Mouse (Mus musculus): ENCODE measurements around the gene Gm9803. TPM values are rescaled to one million over a fixed set of nuclear protein-coding genes. Genes with fewer than 3 reads are reported as not detected.

Gene Gm9803
- polyA plus RNA-seq, 1 experiment = 22.2 TPM

GRCm38 (mm10) chr10:43541153-43541544, 17.3 kb downstream of the Gm9803 start:
- no peaks in the 10 kb centered on the region for H3K27me3 ChIP-seq (ENCODE audit: control insufficient read depth, insufficient read depth, low read length)
- no peak overlapping the region for H3K4me3 ChIP-seq (ENCODE audit: extremely low read depth, insufficient read depth, insufficient read length)
- DNase-seq (ENCODE audit: low read depth in 1 of 2, low spot score in 2 of 2) = no peak
- no peaks in the 10 kb centered on the region; the same call in 1 of the 2 replicates for H3K4me1 ChIP-seq (ENCODE audit: control insufficient read depth, insufficient read depth, insufficient read length)
- no peaks in the 10 kb centered on the region for H3K36me3 ChIP-seq (ENCODE audit: control insufficient read depth, insufficient read depth, low read length)
- TF ChIP-seq POLR2A (IDR thresholded peaks at IDR 0.05; ENCODE audit: low read depth, low read length) (no peak), CTCF (IDR thresholded peaks at IDR 0.05; ENCODE audit: extremely low read depth, insufficient read depth, insufficient read length, insufficient replicate concordance) (no peak)
- no peak overlapping the region for H3K27ac ChIP-seq (ENCODE audit: insufficient read depth, low read length)
- WGBS = 41% methylated on average over 7 of the region's 8 CpGs

GRCm38 (mm10) chr10:43549411-43549810, 25.5 kb downstream of the Gm9803 start:
- TF ChIP-seq POLR2A (IDR thresholded peaks at IDR 0.05; ENCODE audit: low read depth, low read length) (no peak), CTCF (IDR thresholded peaks at IDR 0.05; ENCODE audit: extremely low read depth, insufficient read depth, insufficient read length, insufficient replicate concordance) (no peak)
- Histone ChIP-seq H3K4me1 (ENCODE audit: control insufficient read depth, insufficient read depth, insufficient read length) (no peaks in the 10 kb centered on the region), H3K27ac (ENCODE audit: insufficient read depth, low read length) (no peak overlapping the region), H3K4me3 (ENCODE audit: extremely low read depth, insufficient read depth, insufficient read length) (no peak overlapping the region), H3K36me3 (ENCODE audit: control insufficient read depth, insufficient read depth, low read length) (no peaks in the 10 kb centered on the region), H3K27me3 (ENCODE audit: control insufficient read depth, insufficient read depth, low read length) (no peaks in the 10 kb centered on the region)
- 74% methylated on average over 5 of the region's 5 CpGs for WGBS
- no peak for DNase-seq (ENCODE audit: low read depth in 1 of 2, low spot score in 2 of 2)

- TF ChIP-seq CTCF (IDR thresholded peaks at IDR 0.05; ENCODE audit: extremely low read depth, insufficient read depth, insufficient read length, insufficient replicate concordance) (no peak), POLR2A (IDR thresholded peaks at IDR 0.05; ENCODE audit: low read depth, low read length) (no peak)
- no peaks in the 10 kb centered on the region for H3K4me1 ChIP-seq (ENCODE audit: control insufficient read depth, insufficient read depth, insufficient read length)
- WGBS = 74% methylated on average over 3 of the region's 3 CpGs
- H3K4me3 ChIP-seq (ENCODE audit: extremely low read depth, insufficient read depth, insufficient read length) = no peak overlapping the region
- H3K36me3 ChIP-seq (ENCODE audit: control insufficient read depth, insufficient read depth, low read length) = no peaks in the 10 kb centered on the region
- no peak overlapping the region for H3K27ac ChIP-seq (ENCODE audit: insufficient read depth, low read length)
- no peaks in the 10 kb centered on the region for H3K27me3 ChIP-seq (ENCODE audit: control insufficient read depth, insufficient read depth, low read length)
- no peak for DNase-seq (ENCODE audit: low read depth in 1 of 2, low spot score in 2 of 2)
Observed at GRCm38 (mm10) chr10:43550923-43551322, 27.0 kb downstream of the Gm9803 start.

- H3K4me1 ChIP-seq (ENCODE audit: control insufficient read depth, insufficient read depth, insufficient read length) = no peaks in the 10 kb centered on the region
- no peak for DNase-seq (ENCODE audit: low read depth in 1 of 2, low spot score in 2 of 2)
- no peaks in the 10 kb centered on the region for H3K36me3 ChIP-seq (ENCODE audit: control insufficient read depth, insufficient read depth, low read length)
- no peak overlapping the region for H3K4me3 ChIP-seq (ENCODE audit: extremely low read depth, insufficient read depth, insufficient read length)
- TF ChIP-seq POLR2A (IDR thresholded peaks at IDR 0.05; ENCODE audit: low read depth, low read length) = no peak
- TF ChIP-seq CTCF (IDR thresholded peaks at IDR 0.05; ENCODE audit: extremely low read depth, insufficient read depth, insufficient read length, insufficient replicate concordance) = no peak
- 75% methylated on average over 3 of the region's 3 CpGs for WGBS
- H3K27ac ChIP-seq (ENCODE audit: insufficient read depth, low read length) = no peak overlapping the region
- no peaks in the 10 kb centered on the region for H3K27me3 ChIP-seq (ENCODE audit: control insufficient read depth, insufficient read depth, low read length)
Observed at GRCm38 (mm10) chr10:43551388-43551787, 27.5 kb downstream of the Gm9803 start.

- no peak for DNase-seq (ENCODE audit: low read depth in 1 of 2, low spot score in 2 of 2)
- 69% methylated on average over 5 of the region's 5 CpGs for WGBS
Observed at GRCm38 (mm10) chr10:43557630-43558165, 33.8 kb downstream of the Gm9803 start.

GRCm38 (mm10) chr10:43559313-43559712, 35.4 kb downstream of the Gm9803 start:
- Histone ChIP-seq H3K27ac (ENCODE audit: insufficient read depth, low read length) (no peak overlapping the region), H3K4me1 (ENCODE audit: control insufficient read depth, insufficient read depth, insufficient read length) (peaks cover 6% of the 10 kb centered on the region; the same call in 1 of the 2 replicates), H3K36me3 (ENCODE audit: control insufficient read depth, insufficient read depth, low read length) (no peaks in the 10 kb centered on the region), H3K27me3 (ENCODE audit: control insufficient read depth, insufficient read depth, low read length) (no peaks in the 10 kb centered on the region), H3K4me3 (ENCODE audit: extremely low read depth, insufficient read depth, insufficient read length) (no peak overlapping the region)
- no peak for DNase-seq (ENCODE audit: low read depth in 1 of 2, low spot score in 2 of 2)
- TF ChIP-seq POLR2A (IDR thresholded peaks at IDR 0.05; ENCODE audit: low read depth, low read length) = no peak
- TF ChIP-seq CTCF (IDR thresholded peaks at IDR 0.05; ENCODE audit: extremely low read depth, insufficient read depth, insufficient read length, insufficient replicate concordance) = no peak
- 88% methylated on average over 11 of the region's 11 CpGs for WGBS

More at GRCm38 (mm10) chr10:43557630-43558165, 33.8 kb downstream of the Gm9803 start:
- Histone ChIP-seq H3K27me3 (ENCODE audit: control insufficient read depth, insufficient read depth, low read length) (no peaks in the 10 kb centered on the region), H3K27ac (ENCODE audit: insufficient read depth, low read length) (no peak overlapping the region), H3K36me3 (ENCODE audit: control insufficient read depth, insufficient read depth, low read length) (no peaks in the 10 kb centered on the region), H3K4me1 (ENCODE audit: control insufficient read depth, insufficient read depth, insufficient read length) (peaks cover 6% of the 10 kb centered on the region; the same call in 1 of the 2 replicates), H3K4me3 (ENCODE audit: extremely low read depth, insufficient read depth, insufficient read length) (no peak overlapping the region)
- no peak for TF ChIP-seq POLR2A (IDR thresholded peaks at IDR 0.05; ENCODE audit: low read depth, low read length)
- TF ChIP-seq CTCF (IDR thresholded peaks at IDR 0.05; ENCODE audit: extremely low read depth, insufficient read depth, insufficient read length, insufficient replicate concordance) = no peak

- no peaks in the 10 kb centered on the region for H3K36me3 ChIP-seq (ENCODE audit: control insufficient read depth, insufficient read depth, low read length)
- no peak for DNase-seq (ENCODE audit: low read depth in 1 of 2, low spot score in 2 of 2)
- WGBS = 52% methylated on average over 2 of the region's 2 CpGs
- H3K27ac ChIP-seq (ENCODE audit: insufficient read depth, low read length) = no peak overlapping the region
- peaks cover 6% of the 10 kb centered on the region; the same call in 1 of the 2 replicates for H3K4me1 ChIP-seq (ENCODE audit: control insufficient read depth, insufficient read depth, insufficient read length)
- no peaks in the 10 kb centered on the region for H3K27me3 ChIP-seq (ENCODE audit: control insufficient read depth, insufficient read depth, low read length)
- no peak overlapping the region for H3K4me3 ChIP-seq (ENCODE audit: extremely low read depth, insufficient read depth, insufficient read length)
- no peak for TF ChIP-seq CTCF (IDR thresholded peaks at IDR 0.05; ENCODE audit: extremely low read depth, insufficient read depth, insufficient read length, insufficient replicate concordance)
- no peak for TF ChIP-seq POLR2A (IDR thresholded peaks at IDR 0.05; ENCODE audit: low read depth, low read length)
Observed at GRCm38 (mm10) chr10:43560765-43561164, 36.9 kb downstream of the Gm9803 start.

Data from spleen, adult 2 months (tissue).